Mouse (Mus musculus): ENCODE data around the gene Alox12. TPM values are rescaled to one million over a fixed set of nuclear protein-coding genes. Genes with fewer than 3 reads are reported as not detected.

The Alox12 gene
- polyA plus RNA-seq, 1 experiment = 82.5 TPM

DNA sequence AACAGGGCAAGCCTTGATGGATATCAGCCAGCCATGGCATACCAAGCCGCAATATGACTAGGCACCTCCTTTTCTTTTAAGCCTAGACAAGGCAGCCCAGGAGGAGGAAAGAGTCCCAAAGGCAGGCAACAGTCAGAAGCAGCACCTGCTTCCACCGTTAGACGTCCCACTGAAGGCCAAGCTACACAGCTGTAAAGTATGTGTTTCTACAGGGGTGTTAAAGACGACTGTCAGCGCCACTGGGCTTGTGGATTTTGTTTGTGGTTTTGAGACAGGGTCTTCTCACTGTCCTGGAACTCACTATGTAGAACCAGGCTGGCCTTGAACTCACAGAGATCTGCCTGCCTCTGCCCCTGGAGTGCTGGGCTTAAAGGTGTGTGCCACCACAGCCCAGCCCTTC is 30.5 kb upstream of the Alox12 start:
- no peak overlapping the region for H3K4me3 ChIP-seq (replicated peaks; ENCODE audit: control insufficient read depth, low read depth, low read length)
- WGBS = 59% methylated on average over 5 of the region's 5 CpGs
- no peak for TF ChIP-seq CTCF (IDR thresholded peaks at IDR 0.05; ENCODE audit: control insufficient read depth, insufficient read depth, low read length)
- TF ChIP-seq POLR2A (IDR thresholded peaks at IDR 0.05; ENCODE audit: borderline replicate concordance, control insufficient read depth, low read depth, low read length) = no peak
- no peak overlapping the region for H3K27ac ChIP-seq (ENCODE audit: control insufficient read depth, insufficient read depth, low read depth, low read length, poor library complexity)
- H3K4me1 ChIP-seq (ENCODE audit: control insufficient read depth, insufficient read depth, low read length) = peaks cover 2% of the 10 kb centered on the region; the same call in 1 of the 2 replicates

DNA sequence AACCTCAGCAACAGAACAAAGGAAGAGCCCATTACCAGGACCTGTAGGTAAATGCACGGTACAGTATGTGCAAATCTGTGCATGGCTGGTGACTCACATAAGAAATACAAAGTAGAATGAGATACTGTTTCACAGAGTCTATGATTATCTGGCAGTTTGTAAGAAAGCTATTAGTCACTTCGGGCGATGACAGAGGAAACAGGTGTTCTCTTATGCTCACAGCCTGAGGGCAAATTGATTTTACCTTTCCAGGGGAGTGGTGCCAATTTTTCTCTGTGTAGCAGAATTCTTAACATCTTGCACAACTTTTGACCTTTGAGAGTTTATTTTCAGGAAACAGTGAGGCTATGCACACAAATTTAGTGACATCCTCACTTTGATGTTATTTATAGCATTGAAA is 29.6 kb upstream of the Alox12 start:
- H3K4me1 ChIP-seq (ENCODE audit: control insufficient read depth, insufficient read depth, low read length) = peaks cover 1% of the 10 kb centered on the region; the same call in 1 of the 2 replicates
- H3K27ac ChIP-seq (ENCODE audit: control insufficient read depth, insufficient read depth, low read depth, low read length, poor library complexity) = no peak overlapping the region
- TF ChIP-seq CTCF (IDR thresholded peaks at IDR 0.05; ENCODE audit: control insufficient read depth, insufficient read depth, low read length) (no peak), POLR2A (IDR thresholded peaks at IDR 0.05; ENCODE audit: borderline replicate concordance, control insufficient read depth, low read depth, low read length) (no peak)
- 8% methylated on average over 3 of the region's 3 CpGs for WGBS
- no peak overlapping the region for H3K4me3 ChIP-seq (replicated peaks; ENCODE audit: control insufficient read depth, low read depth, low read length)

DNA sequence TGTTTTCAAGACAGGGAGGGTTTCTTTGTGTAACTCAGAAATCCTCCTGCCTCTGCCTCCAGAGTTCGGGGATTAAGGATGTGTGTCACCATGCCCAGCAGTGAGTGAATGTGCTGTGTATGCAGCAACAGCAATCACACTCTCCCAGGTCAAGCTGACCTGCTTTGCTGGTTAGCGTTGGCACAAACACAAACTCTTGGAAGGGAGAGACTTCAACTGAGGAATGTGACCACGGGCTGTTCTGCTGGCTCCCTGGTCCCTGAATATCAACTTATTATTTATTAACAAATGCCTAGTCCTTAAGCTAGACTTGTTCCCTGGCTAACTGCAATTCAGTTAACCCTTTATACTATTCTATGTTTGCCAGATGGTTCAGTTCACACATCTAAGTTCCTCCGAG is 28.5 kb upstream of the Alox12 start:
- Histone ChIP-seq H3K4me1 (ENCODE audit: control insufficient read depth, insufficient read depth, low read length) (peaks cover 1% of the 10 kb centered on the region; the same call in 1 of the 2 replicates), H3K27ac (ENCODE audit: control insufficient read depth, insufficient read depth, low read depth, low read length, poor library complexity) (no peak overlapping the region), H3K4me3 (replicated peaks; ENCODE audit: control insufficient read depth, low read depth, low read length) (no peak overlapping the region)
- 80% methylated on average over 4 of the region's 4 CpGs for WGBS
- TF ChIP-seq CTCF (IDR thresholded peaks at IDR 0.05; ENCODE audit: control insufficient read depth, insufficient read depth, low read length) (no peak), POLR2A (IDR thresholded peaks at IDR 0.05; ENCODE audit: borderline replicate concordance, control insufficient read depth, low read depth, low read length) (no peak)

DNA sequence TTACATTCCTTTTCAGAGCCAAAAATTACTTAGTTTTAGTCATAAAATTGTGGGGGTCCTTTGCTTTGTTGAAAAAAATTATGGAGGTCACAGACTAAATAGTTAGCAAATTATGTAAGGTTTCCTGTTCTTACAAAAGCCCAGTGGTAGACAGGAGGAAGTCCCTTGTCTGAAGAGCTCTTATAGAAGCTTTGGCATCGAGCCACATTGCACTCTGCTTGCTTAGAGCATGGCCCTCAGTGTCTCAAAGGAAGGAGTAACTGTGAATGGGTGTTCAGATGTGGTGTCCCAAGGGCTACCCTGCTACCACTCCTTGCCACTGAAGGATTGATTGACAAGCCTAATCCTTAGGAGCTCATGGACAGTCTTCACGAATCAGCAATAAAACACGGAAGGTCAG is 25.3 kb upstream of the Alox12 start:
- Histone ChIP-seq H3K4me1 (ENCODE audit: control insufficient read depth, insufficient read depth, low read length) (peaks cover 1% of the 10 kb centered on the region; the same call in 1 of the 2 replicates), H3K4me3 (replicated peaks; ENCODE audit: control insufficient read depth, low read depth, low read length) (no peak overlapping the region), H3K27ac (ENCODE audit: control insufficient read depth, insufficient read depth, low read depth, low read length, poor library complexity) (no peak overlapping the region)
- WGBS = 4% methylated on average over 3 of the region's 3 CpGs
- TF ChIP-seq CTCF (IDR thresholded peaks at IDR 0.05; ENCODE audit: control insufficient read depth, insufficient read depth, low read length) = no peak
- no peak for TF ChIP-seq POLR2A (IDR thresholded peaks at IDR 0.05; ENCODE audit: borderline replicate concordance, control insufficient read depth, low read depth, low read length)

DNA sequence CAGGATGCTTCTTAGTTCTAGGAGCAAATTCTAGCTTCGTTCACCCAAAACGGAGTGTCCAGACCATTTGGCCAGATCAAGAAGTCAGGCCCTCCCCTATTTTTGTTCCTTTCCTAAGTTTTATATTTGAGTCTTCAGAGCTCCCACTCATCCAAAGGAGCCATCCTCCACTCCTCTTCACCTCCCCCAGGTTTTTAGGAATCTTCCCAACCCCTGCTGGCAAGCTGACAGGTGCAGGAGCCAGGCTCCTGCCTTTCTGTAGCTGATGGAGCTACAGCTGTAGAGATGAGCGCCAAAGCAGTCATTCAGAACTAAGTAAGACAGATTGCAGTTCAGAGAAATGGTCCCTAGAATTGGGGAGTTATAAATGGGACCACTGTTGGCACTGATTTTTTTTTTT is 23.8 kb upstream of the Alox12 start:
- TF ChIP-seq POLR2A (IDR thresholded peaks at IDR 0.05; ENCODE audit: borderline replicate concordance, control insufficient read depth, low read depth, low read length) (no peak), CTCF (IDR thresholded peaks at IDR 0.05; ENCODE audit: control insufficient read depth, insufficient read depth, low read length) (no peak)
- H3K27ac ChIP-seq (ENCODE audit: control insufficient read depth, insufficient read depth, low read depth, low read length, poor library complexity) = no peak overlapping the region
- H3K4me1 ChIP-seq (ENCODE audit: control insufficient read depth, insufficient read depth, low read length) = peaks cover 1% of the 10 kb centered on the region; the same call in 1 of the 2 replicates
- 89% methylated on average over 3 of the region's 3 CpGs for WGBS
- H3K4me3 ChIP-seq (replicated peaks; ENCODE audit: control insufficient read depth, low read depth, low read length) = no peak overlapping the region

DNA sequence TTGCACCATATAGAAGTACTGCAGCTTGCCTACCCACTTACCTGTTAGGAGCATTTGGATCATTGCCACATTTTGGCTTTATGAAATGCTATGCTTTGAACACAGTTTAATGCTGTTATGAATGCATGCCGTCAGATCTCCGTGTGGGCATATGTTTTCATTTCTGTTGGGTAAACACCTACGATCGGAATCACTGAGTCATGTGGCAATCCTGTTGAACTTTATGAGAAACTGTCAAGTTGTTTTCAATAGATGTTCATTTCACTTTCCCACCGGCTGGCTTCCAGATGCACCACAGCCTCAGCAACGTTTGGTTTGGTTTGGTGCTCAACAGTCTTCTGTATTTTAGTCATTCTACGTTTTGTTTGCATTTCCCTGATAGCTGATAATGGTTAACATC is 16.5 kb upstream of the Alox12 start:
- Histone ChIP-seq H3K27ac (ENCODE audit: control insufficient read depth, insufficient read depth, low read depth, low read length, poor library complexity) (no peak overlapping the region), H3K4me1 (ENCODE audit: control insufficient read depth, insufficient read depth, low read length) (no peaks in the 10 kb centered on the region), H3K4me3 (replicated peaks; ENCODE audit: control insufficient read depth, low read depth, low read length) (no peak overlapping the region)
- WGBS = 78% methylated on average over 7 of the region's 7 CpGs
- TF ChIP-seq CTCF (IDR thresholded peaks at IDR 0.05; ENCODE audit: control insufficient read depth, insufficient read depth, low read length) = no peak
- no peak for TF ChIP-seq POLR2A (IDR thresholded peaks at IDR 0.05; ENCODE audit: borderline replicate concordance, control insufficient read depth, low read depth, low read length)

DNA sequence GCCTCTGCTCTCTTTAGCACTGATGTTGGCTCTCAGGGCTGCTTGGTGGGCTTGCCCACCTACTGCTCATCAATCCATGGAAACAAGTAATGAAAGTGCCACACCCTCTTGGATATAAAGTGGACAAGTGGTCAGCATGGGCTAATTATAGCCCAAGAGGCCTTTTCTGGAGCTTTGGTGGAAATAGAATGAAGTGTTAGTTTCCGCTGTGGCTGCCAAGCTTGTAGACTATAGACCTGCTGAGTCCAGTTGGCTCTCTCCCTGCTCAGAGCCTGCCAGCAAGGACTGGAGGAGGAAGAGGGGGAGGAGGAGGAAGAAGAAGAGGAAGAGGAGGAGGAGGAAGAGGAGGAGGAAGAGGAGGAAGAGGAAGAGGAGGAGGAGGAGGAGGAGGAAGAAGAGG is 11.3 kb upstream of the Alox12 start:
- no peak overlapping the region for H3K27ac ChIP-seq (ENCODE audit: control insufficient read depth, insufficient read depth, low read depth, low read length, poor library complexity)
- 67% methylated on average over 1 of the region's 1 CpGs for WGBS
- no peak overlapping the region for H3K4me3 ChIP-seq (replicated peaks; ENCODE audit: control insufficient read depth, low read depth, low read length)
- TF ChIP-seq POLR2A (IDR thresholded peaks at IDR 0.05; ENCODE audit: borderline replicate concordance, control insufficient read depth, low read depth, low read length) (no peak), CTCF (IDR thresholded peaks at IDR 0.05; ENCODE audit: control insufficient read depth, insufficient read depth, low read length) (no peak)
- no peaks in the 10 kb centered on the region for H3K4me1 ChIP-seq (ENCODE audit: control insufficient read depth, insufficient read depth, low read length)

DNA sequence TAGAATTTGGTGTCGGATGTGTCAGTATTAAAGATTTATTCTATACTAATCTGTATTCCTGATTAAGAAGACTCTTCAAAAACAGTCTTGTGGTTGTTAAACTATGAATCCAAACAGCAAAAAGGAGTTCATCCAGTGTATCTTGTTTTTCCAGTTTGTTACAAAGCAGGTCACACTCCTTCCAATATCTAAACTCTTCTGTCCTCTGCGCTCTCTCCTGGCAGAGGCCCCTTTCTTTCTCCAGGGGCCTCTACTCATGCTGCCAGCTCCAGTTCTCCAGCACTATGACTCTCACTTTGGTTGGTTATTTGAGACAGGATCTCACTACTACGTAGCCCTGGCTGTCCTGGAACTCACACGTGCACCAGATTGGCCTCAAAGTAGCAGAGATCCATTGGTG is 10.7 kb upstream of the Alox12 start:
- H3K27ac ChIP-seq (ENCODE audit: control insufficient read depth, insufficient read depth, low read depth, low read length, poor library complexity) = no peak overlapping the region
- H3K4me1 ChIP-seq (ENCODE audit: control insufficient read depth, insufficient read depth, low read length) = no peaks in the 10 kb centered on the region
- TF ChIP-seq CTCF (IDR thresholded peaks at IDR 0.05; ENCODE audit: control insufficient read depth, insufficient read depth, low read length) = no peak
- no peak for TF ChIP-seq POLR2A (IDR thresholded peaks at IDR 0.05; ENCODE audit: borderline replicate concordance, control insufficient read depth, low read depth, low read length)
- no peak overlapping the region for H3K4me3 ChIP-seq (replicated peaks; ENCODE audit: control insufficient read depth, low read depth, low read length)
- WGBS = 77% methylated on average over 4 of the region's 4 CpGs

DNA sequence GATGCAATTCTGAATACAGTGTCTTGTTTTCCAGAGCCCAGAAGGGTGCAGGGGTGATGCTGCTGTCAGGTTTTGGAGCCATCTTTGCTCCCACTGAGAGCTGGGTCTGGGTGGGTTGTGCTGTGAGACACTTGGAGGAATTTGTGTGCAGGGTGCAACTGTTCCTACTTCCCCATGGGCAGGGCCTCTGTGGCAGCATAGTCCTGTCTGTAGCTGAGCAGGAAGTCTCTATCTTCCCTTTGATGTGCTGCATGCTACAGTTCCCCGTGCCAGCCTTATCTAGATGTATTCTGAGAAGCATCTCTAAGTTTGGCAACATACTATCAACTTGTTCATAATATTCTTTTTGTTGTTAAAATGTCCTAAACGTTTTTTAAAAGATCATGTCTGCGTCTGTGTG is 10.1 kb upstream of the Alox12 start:
- no peak for TF ChIP-seq CTCF (IDR thresholded peaks at IDR 0.05; ENCODE audit: control insufficient read depth, insufficient read depth, low read length)
- TF ChIP-seq POLR2A (IDR thresholded peaks at IDR 0.05; ENCODE audit: borderline replicate concordance, control insufficient read depth, low read depth, low read length) = no peak
- no peak overlapping the region for H3K27ac ChIP-seq (ENCODE audit: control insufficient read depth, insufficient read depth, low read depth, low read length, poor library complexity)
- 29% methylated on average over 3 of the region's 3 CpGs for WGBS
- H3K4me1 ChIP-seq (ENCODE audit: control insufficient read depth, insufficient read depth, low read length) = no peaks in the 10 kb centered on the region
- H3K4me3 ChIP-seq (replicated peaks; ENCODE audit: control insufficient read depth, low read depth, low read length) = no peak overlapping the region
